Mouse (Mus musculus): ENCODE results near the gene Fgd3. TPM values are rescaled to one million over a fixed set of nuclear protein-coding genes. Genes with fewer than 3 reads are reported as not detected.

Fgd3 gene
- polyA plus RNA-seq, 1 experiment, result 8.5 TPM

DNA sequence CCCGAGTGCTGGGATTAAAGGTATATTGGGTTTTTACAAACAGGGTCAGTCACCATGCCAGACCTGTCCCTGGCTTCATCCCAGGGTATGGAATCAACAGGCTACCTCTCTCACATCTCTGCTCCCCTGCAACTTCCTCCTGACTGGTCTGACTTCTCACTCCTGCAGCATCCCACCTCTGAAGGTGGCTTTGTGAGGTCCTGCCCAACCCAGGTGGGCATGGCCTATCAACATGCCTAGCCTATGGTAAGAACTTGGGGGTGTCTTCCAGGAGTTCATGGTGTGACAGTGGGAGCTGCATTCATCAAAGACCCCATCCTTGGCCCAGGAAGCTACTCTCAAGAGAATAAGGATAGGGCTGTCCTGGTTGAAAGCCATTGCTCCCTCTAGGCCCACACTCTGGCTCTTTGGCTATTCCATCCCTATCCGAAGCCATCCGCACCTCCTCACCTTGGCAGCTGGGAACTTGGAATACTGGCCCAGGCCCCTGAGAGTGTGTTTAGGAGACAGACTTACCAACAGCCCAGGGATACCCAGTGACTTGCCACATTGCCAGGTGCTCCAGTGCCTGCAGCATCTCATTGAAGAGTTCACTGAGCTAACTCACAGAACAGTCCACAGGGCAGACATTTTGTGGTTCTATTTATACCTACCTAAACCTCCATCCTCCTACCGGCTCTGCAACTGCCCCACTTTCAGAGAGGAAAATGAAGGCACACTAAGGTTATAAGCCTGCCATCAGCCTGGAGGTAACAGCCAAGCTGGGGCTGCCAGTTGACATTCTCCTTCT lies 107.2 kb downstream of the Fgd3 start:
- Histone ChIP-seq H3K4me1 (ENCODE audit: control insufficient read depth, insufficient read depth, low read length) (peaks cover 30% of the 10 kb centered on the region), H3K4me3 (ENCODE audit: insufficient read depth, low read length) (no peak overlapping the region), H3K27ac (ENCODE audit: insufficient read depth, low read length) (no peak overlapping the region)
- no peak for TF ChIP-seq CTCF (IDR thresholded peaks at IDR 0.05; ENCODE audit: borderline replicate concordance, insufficient read depth, low read length)
- no peak for TF ChIP-seq POLR2A (IDR thresholded peaks at IDR 0.05; ENCODE audit: low read depth, low read length)

Other genes starting within 250 kb of the Fgd3 start
- not detected in 2 replicates for gene Wnk2, start 172.3 kb downstream of the Fgd3 start, polyA plus RNA-seq (2011; ENCODE audit: insufficient read length, low read depth, missing spikeins)
- gene Ninj1, start 132.8 kb downstream of the Fgd3 start, polyA plus RNA-seq (2011; ENCODE audit: insufficient read length, low read depth, missing spikeins), result 27.6 and 28.6 TPM in 2 replicates
- 28.1 and 30.4 TPM in 2 replicates for gene Card19, start 104.3 kb downstream of the Fgd3 start, polyA plus RNA-seq (2011; ENCODE audit: insufficient read length, low read depth, missing spikeins)
- 0.37 TPM in 1 of 2 replicates, not detected in the other for gene Susd3, start 71.6 kb downstream of the Fgd3 start, polyA plus RNA-seq (2011; ENCODE audit: insufficient read length, low read depth, missing spikeins)
- gene Bicd2, start 21.3 kb upstream of the Fgd3 start, polyA plus RNA-seq (2011; ENCODE audit: insufficient read length, low read depth, missing spikeins), result 43.1 and 54.4 TPM in 2 replicates
- gene Ippk, start 100.9 kb upstream of the Fgd3 start, polyA plus RNA-seq (2011; ENCODE audit: insufficient read length, low read depth, missing spikeins), result 10.4 and 10.8 TPM in 2 replicates
- 2.9 and 4.2 TPM in 2 replicates for gene Tes3-ps, start 173.0 kb upstream of the Fgd3 start, polyA plus RNA-seq (2011; ENCODE audit: insufficient read length, low read depth, missing spikeins)
- 0.55 and 1.7 TPM in 2 replicates for gene Ecm2, start 184.5 kb upstream of the Fgd3 start, polyA plus RNA-seq (2011; ENCODE audit: insufficient read length, low read depth, missing spikeins)
- gene Aspn, start 224.1 kb upstream of the Fgd3 start, polyA plus RNA-seq (2011; ENCODE audit: insufficient read length, low read depth, missing spikeins), result 134 and 402 TPM in 2 replicates